Mouse (Mus musculus) bone marrow macrophage, adult 2 months (primary cell): ENCODE results near the gene Grk1.

Experiments used
- CTCF ChIP-seq: IDR thresholded peaks from 2 replicates; pipeline ENCODE4 v1.5.1; 2012; ENCODE audit warnings: low read depth, mild to moderate bottlenecking, low read length, moderate library complexity
- POLR2A ChIP-seq: IDR thresholded peaks from 2 replicates; pipeline ENCODE4 v1.6.1; 2012; ENCODE audit warnings: mild to moderate bottlenecking, low read depth, low read length, borderline replicate concordance

GRCm38 (mm10) chr8:13356681-13357080 is 48.2 kb upstream of the Grk1 start:
- TF ChIP-seq CTCF (no peak), POLR2A (no peak)
